Mouse (Mus musculus) kidney, postnatal 36 days (tissue): ENCODE data around the gene Nat9.
A peak's percentile ranks its signal among the peaks of the same experiment; 100 is the strongest.

Source experiments
- DNase-seq, 2 experiments: peaks; one replicate each; pipeline ENCODE4 v3.0.0; 2021 to 2022; ENCODE audit warnings: mixed read lengths in 2 of 2

Nat9 gene

GRCm38 (mm10) chr11:115187693-115188092 lies at the start of gene Nat9:
Nat9 (minus strand) TSS chr11:115187859.
- no peak for DNase-seq

DNA sequence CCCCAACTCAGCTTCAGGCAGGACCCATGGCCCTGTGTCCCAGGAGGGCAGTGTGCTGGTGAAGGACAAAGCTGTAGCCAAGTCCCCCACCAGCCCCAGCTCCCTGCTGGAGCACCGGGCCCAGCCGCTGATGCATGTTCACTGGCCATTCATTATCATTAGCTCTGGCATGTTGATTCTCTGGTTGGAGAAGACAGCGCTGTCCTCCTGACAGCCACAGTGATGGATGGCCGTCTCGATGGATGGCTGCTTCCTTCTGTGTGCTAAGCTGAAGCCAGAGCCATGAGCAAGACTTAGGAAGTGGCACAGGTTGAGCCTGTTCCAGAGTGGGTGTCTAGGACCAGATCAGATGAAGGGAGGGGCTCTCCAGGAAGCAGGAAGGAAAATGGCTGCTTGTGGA lies 48.9 kb upstream of the Nat9 start:
- DNase-seq = no peak

DNA sequence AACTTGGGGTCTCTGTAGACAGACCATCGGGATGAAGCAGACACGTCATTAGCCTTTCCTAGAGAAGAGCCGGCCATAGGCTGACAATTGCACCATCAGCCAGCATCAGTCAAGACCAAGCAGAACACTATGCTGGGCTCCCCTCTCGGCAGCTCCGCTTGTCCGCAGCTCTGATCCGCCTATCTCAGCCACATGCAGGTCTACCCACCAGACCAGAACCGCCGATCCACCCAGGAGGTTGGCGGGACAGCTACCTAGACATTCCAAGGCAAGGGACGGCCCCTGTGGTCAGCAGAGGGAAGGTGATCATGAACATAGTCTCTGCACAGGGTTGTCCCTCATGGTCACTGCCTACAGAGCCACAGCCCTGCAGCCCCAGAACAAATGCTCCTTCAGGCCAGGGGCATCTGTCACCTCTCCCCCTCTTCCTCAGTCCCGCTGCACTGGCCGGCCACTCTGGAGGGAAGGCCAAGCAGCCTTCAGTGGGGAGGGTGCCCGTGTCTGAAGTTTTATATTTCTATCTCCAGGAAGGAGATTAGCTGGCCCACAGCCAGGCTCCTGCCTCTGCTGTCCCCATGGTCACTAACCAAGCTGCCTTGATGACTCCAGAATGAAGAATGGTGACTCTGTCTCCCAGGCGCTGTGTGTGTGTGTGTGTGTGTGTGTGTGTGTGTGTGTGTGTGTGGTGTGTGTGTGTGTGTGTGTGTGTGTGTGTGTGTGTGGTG lies 46.8 kb upstream of the Nat9 start:
- peak in 1 of 2 experiments; percentile 56 for DNase-seq

DNA sequence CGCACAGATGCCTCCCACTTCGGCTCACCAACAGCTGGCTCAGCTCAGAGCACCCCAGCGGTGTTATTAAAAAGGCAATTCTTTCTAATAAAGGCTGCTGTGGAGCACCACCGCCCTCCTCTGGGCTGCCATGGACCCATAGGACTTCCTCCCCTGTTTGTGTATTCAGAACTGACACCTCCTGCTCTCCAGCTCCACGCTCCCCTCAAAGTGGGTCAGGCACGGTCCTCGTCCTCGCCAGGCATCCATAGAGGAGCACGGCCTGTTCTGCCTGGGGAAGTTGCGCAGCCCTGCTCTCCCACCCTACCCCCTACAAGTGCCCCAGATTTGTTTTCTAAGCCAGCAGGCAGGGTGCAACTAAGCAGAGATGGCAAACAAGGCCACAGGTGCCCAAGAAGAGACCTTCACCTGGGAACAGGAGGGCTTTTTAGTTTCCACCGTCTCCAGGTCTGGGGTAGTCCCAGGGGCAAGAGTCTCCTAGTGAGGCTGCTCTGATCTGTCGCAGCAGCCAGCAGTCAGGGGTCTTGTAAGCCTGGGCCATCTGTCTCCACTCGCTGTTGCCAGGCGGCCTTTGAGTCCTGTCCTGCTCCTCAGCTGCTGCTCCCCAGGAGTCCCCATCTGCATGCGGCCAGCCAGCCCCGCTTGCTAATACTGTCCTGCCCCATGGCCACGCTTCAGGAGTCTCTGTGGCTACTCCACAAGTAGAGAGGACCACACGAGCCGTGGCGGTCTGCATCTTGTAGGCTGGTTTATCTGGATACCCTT lies 46.0 kb upstream of the Nat9 start:
- no peak for DNase-seq

GRCm38 (mm10) chr11:115232889-115233288 lies 45.2 kb upstream of the Nat9 start:
- no peak for DNase-seq

GRCm38 (mm10) chr11:115231924-115232323 lies 44.3 kb upstream of the Nat9 start:
- DNase-seq = no peak

DNA sequence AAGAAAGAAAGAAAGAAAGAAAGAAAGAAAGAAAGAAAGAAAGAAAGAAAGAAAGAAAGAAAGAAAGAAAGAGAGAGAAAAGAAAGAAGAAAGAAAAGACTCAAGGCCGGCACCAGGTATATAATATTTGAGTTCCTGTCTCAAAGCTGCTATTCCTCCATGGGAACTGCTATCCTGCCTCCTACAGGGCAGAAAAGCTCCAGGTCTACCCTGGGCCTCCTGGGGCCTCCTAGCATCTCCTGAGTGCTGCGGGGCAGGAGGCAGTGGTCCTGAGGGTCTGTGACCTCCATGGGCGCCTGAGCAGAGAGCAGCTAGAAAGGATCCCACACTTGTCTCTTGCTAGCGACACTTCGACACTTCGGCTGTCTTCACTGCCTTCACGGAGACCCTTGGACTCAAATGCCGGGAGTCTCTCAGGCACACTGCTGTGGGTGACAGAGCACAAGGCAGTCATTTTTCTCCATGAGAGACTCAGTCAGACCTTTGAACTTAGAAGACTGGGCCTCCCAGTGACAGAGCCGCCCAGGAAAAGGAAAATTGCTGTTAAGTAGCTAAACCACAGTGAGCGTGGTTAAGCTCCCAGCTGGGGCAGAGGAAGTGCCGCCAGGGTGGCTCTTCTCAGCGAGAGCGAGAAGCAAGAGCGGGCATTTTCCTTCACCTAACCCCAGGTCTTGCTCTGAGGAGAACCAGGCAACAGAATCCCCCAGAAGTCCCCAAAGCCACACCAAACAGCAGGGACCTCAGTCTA lies 43.7 kb upstream of the Nat9 start:
- DNase-seq = peak; percentile 62 to 71

GRCm38 (mm10) chr11:115229021-115229930 lies 41.6 kb upstream of the Nat9 start:
- DNase-seq = peak; percentile 9

DNA sequence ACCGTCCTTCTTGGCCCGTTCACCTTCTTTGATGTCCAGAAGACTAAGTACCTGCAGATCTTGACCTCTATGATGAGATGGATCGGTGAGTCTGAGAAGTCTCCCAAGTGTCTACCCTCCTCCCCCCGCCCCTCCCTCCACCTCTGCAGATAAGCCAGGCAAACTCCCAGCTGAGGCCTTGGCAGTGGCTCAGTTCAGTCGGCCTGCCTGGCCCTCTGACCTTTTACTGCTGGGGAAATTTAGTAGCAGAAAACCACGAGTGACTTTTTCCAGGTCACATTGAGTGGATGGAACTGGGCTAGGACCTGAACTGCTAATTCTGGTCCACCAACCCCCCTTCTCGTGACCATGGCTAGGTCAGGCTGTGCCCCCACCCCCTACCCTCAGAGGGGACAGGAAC lies 40.8 kb upstream of the Nat9 start:
- no peak for DNase-seq

DNA sequence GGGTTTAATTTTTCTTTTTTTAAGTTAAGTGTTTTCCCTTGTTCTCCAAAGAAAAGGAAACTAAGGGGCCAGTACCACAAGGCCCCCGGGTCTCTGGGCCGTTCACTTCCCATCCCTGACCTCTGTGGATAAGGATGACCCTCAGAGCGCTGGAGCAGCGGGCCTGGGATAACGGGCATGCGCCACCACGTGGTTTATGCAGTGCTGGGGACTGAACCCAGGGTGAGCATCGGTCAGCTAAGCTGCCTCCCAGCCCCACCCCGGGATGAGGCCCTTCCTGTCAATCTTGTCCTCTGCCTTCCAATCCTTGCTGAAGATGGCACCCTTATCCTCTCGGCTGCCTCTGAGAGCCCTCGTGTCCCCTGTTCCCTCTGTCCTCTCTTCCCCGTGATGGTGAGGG lies 40.0 kb upstream of the Nat9 start:
- no peak for DNase-seq

GRCm38 (mm10) chr11:115226811-115227491 lies 39.3 kb upstream of the Nat9 start:
- peak in 1 of 2 experiments; percentile 29 for DNase-seq

- no peak for DNase-seq
These were observed 37.6 kb upstream of the Nat9 start for GRCm38 (mm10) chr11:115225301-115225700.

DNA sequence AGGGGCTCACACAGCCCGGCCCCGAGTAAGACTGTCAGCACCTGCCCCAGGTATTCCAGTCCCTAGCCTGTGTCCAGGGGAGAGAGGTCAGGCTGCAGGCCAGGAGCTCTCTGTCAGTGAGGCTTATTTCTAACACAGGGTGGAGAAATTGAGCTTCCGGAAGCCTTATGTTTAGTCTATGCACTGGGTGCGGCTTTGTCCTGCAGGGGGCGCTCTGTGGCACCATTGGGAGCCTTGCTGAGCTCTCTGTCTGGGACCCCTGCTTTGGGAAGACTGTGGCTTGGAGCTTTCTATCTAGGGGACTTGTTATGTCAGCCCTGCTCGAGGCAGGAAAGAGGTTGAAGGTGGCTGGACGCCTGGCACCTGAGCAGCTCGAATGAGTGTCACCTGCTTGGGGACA lies 37.2 kb upstream of the Nat9 start:
- peak; percentile 29 to 79 for DNase-seq

DNA sequence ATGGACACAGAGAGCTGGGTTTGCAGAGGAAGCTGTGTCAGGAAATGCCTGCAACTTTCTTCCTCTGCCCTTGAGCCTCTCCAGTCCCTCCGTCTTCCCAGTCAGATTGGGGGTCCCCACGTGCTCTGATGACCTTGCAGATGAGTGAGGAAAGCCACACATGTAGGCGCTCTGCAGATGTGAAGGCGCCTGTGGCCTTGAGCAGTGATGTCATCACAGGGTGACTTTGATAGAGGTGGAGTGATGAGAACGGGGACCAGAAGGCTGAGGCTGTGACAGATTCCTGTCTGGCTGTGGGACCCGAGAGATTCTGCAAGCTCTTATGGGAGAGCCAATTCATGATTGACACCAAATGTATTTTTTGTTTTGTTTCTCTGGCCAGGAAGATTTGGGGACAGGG lies 36.2 kb upstream of the Nat9 start:
- no peak for DNase-seq

- no peak for DNase-seq
These were observed 35.8 kb upstream of the Nat9 start for GRCm38 (mm10) chr11:115223451-115223850.

GRCm38 (mm10) chr11:115222570-115222969 lies 34.9 kb upstream of the Nat9 start:
- no peak for DNase-seq

DNA sequence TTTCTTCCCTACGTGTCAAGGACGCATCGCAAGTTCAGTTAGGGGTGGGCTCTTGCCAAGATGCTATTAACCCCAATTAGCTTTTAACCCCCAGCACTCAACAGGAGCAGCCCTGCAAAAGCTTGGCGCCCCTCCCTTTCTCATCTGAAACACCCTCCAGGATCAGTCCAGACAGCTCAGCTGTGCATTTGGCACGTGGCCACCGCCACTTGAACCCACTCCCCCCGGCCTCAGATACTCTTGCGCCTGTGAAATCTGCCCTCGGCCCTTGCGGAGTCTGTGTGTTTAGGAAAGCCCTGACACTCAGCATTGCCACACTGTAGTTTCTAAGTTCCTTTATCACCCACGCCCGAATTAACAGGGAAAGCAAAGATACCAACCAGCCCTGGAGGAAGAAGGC lies 34.4 kb upstream of the Nat9 start:
- no peak for DNase-seq

DNA sequence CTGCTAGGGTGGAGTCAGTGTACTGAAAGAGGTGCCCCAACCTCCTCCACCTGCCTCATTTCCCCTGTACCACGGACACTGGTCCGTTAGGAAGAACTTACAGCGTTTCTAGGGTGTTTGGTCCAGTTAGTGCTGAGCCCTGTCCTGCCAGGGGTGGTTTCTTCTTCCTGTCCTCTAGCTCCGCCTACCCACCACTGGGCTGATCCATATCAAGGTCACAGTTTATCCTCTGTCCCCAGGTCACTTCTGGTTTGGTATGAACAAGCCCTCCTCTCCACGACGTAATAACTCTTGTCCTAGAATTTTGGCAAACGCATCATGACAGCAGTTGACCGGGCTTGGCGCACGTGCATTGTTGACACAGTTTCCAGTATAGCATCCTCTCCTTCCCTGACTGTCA lies 32.0 kb upstream of the Nat9 start:
- no peak for DNase-seq

DNA sequence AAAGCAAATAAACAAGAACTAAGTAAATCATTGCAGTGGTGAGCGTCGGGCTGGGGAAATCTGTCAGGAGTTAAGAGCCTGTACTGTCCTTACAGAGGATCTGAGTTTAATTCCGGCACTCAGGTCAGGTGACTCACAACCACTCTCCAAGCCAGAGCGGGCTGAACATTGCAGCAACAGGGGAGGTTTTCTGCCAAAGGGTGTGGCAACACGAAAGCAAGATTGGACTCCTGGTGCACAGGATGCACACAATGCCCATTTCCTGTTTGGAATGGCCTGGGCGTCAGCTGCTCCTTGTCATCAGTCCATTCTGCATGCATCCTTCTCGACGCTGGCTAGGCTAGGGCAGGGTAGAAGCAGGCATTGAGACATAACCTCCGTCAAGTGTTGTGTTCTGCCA lies 31.6 kb upstream of the Nat9 start:
- peak; percentile 43 to 49 for DNase-seq

DNA sequence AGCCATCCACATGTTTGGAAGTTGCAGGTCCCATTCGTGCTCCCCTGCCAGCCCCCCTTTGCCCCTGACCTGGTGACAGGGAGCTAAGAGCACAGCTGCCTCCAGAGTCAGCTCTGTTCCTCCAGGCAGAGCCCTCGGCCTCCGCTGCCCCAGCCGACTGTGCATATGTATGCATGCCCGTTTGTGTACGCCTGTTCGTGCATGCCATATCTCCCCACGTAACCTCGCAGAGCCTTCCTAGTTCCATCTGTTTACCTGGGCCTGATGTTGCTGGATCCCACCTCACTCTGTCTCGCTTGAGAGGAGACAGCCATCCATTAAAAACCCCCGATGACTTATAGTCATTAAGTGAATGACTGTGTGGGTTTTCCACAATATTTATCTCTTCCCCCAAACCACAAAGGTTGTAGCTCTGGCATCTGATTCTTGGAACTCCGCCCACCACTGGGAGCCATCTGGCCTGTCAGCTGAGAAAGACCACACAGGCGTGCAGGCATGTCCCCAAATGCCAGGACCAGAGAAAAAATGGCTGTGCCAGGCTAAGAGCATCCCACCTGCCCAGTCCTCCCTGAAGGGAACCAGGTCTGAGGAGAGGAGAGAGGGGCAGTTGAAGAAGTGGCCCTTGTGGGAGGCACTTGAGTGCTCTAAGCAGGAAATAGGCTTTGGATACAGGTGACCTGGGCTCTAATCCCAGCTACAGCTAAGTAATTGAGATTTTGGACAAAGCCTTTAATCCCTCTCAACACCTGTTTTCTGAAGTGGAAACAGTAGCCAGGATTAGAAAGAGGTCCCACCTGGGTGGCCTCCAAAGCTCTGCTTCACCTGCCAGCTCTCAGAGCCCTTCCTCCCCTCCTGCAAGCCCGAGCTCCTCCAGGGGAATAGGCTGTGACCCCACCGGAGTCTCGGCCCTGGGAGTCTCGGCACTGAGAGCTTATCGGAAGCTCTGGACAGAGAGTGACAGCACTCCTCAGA lies 30.1 kb upstream of the Nat9 start:
- DNase-seq = no peak

GRCm38 (mm10) chr11:115215123-115215522 lies 27.5 kb upstream of the Nat9 start:
- peak in 1 of 2 experiments; percentile 19 for DNase-seq
